Mouse (Mus musculus) hindbrain, embryonic 11.5 days (tissue): ENCODE measurements around the gene Pttg1ip. TPM values are rescaled to one million over a fixed set of nuclear protein-coding genes. Genes with fewer than 3 reads are reported as not detected.

Experiments used
- ATAC-seq: fragments of 200-750 bp; cut with Nextera tagmentation; 2 replicates; pipeline ENCODE4 v1.8.0; 2017; ENCODE audit warnings: mild to moderate bottlenecking, moderate TSS enrichment, moderate library complexity; ENCODE audit not compliant: low FRiP score
- DNase-seq: peaks from one replicate; pipeline ENCODE4 v3.0.0-alpha.2; 2015; ENCODE audit warnings: low spot score
- H3K27ac ChIP-seq: fragments of 300-500 bp; sonication (generic); 2 replicates; pipeline ENCODE4 v1.5.1; 2014; ENCODE audit warnings: mild to moderate bottlenecking, low read depth, low read length
- H3K27me3 ChIP-seq: fragments of 300-500 bp; sonication (generic); 2 replicates; pipeline ENCODE4 v1.6.1; 2014; ENCODE audit warnings: mild to moderate bottlenecking, low read length, moderate library complexity, mixed read lengths; ENCODE audit not compliant: control insufficient read depth, insufficient read depth
- H3K36me3 ChIP-seq: fragments of 300-500 bp; sonication (generic); 2 replicates; pipeline ENCODE4 v1.6.1; 2014; ENCODE audit warnings: mild to moderate bottlenecking, low read length, moderate library complexity, mixed read lengths; ENCODE audit not compliant: control insufficient read depth, insufficient read depth
- H3K4me1 ChIP-seq: fragments of 300-500 bp; sonication (generic); replicated peaks from 2 replicates; pipeline ENCODE4 v1.6.1; 2014; ENCODE audit warnings: low read length, mixed read lengths; ENCODE audit not compliant: control insufficient read depth, insufficient read depth
- H3K4me2 ChIP-seq: fragments of 300-500 bp; sonication (generic); replicated peaks from 2 replicates; pipeline ENCODE4 v1.6.1; 2014; ENCODE audit warnings: mild to moderate bottlenecking, low read depth, low read length
- H3K4me3 ChIP-seq: fragments of 300-500 bp; sonication (generic); 2 replicates; pipeline ENCODE4 v1.5.1; 2014; ENCODE audit warnings: low read depth, low read length
- H3K9ac ChIP-seq: fragments of 300-500 bp; sonication (generic); 2 replicates; pipeline ENCODE4 v1.6.1; 2014; ENCODE audit warnings: low read depth, low read length
- H3K9me3 ChIP-seq: fragments of 300-500 bp; sonication (generic); 2 replicates; pipeline ENCODE4 v1.6.1; 2016; ENCODE audit warnings: low read length; ENCODE audit not compliant: control insufficient read depth
- WGBS: fragments of 180-500 bp; shearing (Covaris S2); extraction: QIAGEN DNeasy Blood & Tissue Kit; methylation state at CpG from one replicate; pipeline ENCODE4 v1.1.7; 2014; 5-methylcytosine and 5-hydroxymethylcytosine counted together
- polyA plus RNA-seq: library from polyadenylated mRNA; unstranded; fragments of >200 nt; fragmentation: Nextera tagmentation; extraction: Ambion mirVana; gene quantifications from 2 replicates; pipeline ENCODE4 v1.2.1, GENCODE M21; 2014

Gene Pttg1ip
- 73.1 and 79.3 TPM in 2 replicates for polyA plus RNA-seq

DNA sequence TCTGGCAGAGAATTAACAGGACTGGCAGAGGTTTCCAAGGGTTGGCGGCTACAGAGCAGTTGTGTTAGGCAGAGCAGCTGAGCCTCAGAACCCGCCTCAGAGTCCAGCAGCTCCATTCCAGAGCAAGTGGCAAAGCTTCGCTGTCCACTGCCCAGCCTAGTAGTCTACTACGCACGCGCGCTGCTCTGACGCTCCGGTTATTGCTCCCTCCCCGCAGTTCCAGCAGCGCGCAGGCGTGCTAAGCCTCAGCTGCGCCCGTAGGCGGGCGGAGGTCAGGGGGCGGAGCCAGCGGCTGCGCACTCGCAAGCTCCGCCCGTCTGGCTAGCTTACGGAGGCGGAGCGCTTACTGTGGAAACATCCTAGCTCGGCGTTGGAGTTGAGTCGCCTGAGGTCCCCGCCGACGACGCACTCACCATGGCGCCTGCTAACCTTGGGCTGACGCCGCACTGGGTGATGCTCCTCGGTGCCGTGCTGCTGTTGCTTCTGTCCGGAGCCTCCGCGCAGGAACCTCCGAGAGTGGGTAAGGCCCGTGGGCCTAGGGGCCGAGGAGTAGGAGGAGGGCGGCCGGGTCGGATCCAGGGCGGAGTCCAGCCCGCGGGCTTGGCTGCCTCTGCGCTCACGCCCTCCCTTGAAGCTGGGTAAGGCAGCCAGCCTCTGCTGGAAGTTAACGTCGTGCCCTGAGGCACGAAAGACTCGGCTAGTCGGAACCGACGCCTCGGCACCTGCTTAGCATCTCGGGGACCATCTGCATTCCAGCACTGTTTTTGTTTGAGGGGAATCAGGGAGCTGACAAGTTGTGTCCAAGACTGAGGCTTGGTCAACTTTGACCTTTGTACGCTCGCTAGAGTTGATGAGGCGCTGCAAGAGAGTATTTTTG lies at the start of gene Pttg1ip:
Gene Pttg1ip, plus strand, starts transcription at position 313 of the 877 bp plus-strand sequence.
- DNase-seq (peak; percentile 99), ATAC-seq (peak; percentile 97)
- peak within 1 kb of the TSS; percentile 83 for H3K4me2 ChIP-seq
- H3K27ac ChIP-seq = peak within 1 kb of the TSS; percentile 75
- H3K36me3 ChIP-seq = no peaks in the 10 kb centered on the region
- H3K9ac ChIP-seq = peak within 1 kb of the TSS; percentile 84
- no peaks in the 10 kb centered on the region for H3K27me3 ChIP-seq
- H3K4me3 ChIP-seq = peak within 1 kb of the TSS; percentile 81
- under 1% methylated on average over 61 of the region's 64 CpGs for WGBS
- H3K9me3 ChIP-seq = no peaks in the 10 kb centered on the region
- H3K4me1 ChIP-seq = 0 out of 2 replicates have a peak, but pooled peaks cover 2% of the 10 kb centered on the region

DNA sequence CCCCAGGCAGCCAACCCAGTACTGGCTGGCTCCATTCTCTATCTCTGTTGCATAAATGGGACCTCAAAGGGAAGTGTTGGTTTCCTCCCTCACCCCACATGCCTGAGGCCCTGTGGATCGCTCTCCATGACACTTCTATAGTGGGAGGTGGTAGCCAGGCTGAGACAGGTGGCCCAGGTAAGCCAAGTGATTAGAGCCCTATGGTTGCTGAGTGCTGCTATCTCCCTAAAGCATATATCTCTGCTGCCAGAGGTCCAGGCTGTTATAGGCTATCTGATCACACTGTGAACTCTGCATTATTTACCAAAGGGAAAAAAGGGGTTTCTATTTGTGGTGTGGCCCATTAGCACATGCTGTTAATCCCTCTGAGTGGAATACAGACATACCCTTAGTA lies 49.5 kb upstream of the Pttg1ip start:
- no peaks in the 10 kb centered on the region for H3K27me3 ChIP-seq
- 91% methylated on average over 1 of the region's 1 CpGs for WGBS
- H3K4me2 ChIP-seq = no peak overlapping the region
- H3K27ac ChIP-seq = no peak overlapping the region
- ATAC-seq (no peak), DNase-seq (no peak)
- H3K9ac ChIP-seq = no peak overlapping the region
- no peaks in the 10 kb centered on the region for H3K9me3 ChIP-seq
- no peaks in the 10 kb centered on the region for H3K36me3 ChIP-seq
- H3K4me1 ChIP-seq = no peaks in the 10 kb centered on the region
- H3K4me3 ChIP-seq = no peak overlapping the region

DNA sequence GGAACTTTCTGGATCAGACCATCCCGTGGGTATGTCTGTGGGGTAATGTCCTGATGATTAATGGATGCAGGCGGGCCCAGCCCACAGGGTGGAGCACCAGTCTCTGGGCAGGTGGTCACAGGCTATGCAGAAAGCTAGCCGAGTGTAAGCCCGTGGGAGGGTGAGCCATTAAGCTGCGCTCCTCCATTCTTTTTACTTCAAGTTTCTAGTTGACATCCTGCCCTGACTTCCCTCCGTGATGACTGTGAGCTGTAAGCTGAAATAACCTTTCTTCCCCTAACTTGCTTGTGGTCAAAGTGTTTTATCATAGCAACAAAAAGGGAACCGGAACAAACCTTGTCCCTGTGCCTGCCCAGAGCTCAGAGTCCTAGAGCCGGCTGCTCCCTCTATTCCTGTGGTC lies 44.8 kb upstream of the Pttg1ip start:
- Histone ChIP-seq H3K4me1 (no peaks in the 10 kb centered on the region), H3K27ac (no peak overlapping the region), H3K4me2 (no peak overlapping the region), H3K9ac (no peak overlapping the region), H3K4me3 (no peak overlapping the region), H3K27me3 (no peaks in the 10 kb centered on the region), H3K9me3 (no peaks in the 10 kb centered on the region), H3K36me3 (no peaks in the 10 kb centered on the region)
- WGBS = 74% methylated on average over 8 of the region's 8 CpGs
- no peak for DNase-seq
- ATAC-seq = no peak

DNA sequence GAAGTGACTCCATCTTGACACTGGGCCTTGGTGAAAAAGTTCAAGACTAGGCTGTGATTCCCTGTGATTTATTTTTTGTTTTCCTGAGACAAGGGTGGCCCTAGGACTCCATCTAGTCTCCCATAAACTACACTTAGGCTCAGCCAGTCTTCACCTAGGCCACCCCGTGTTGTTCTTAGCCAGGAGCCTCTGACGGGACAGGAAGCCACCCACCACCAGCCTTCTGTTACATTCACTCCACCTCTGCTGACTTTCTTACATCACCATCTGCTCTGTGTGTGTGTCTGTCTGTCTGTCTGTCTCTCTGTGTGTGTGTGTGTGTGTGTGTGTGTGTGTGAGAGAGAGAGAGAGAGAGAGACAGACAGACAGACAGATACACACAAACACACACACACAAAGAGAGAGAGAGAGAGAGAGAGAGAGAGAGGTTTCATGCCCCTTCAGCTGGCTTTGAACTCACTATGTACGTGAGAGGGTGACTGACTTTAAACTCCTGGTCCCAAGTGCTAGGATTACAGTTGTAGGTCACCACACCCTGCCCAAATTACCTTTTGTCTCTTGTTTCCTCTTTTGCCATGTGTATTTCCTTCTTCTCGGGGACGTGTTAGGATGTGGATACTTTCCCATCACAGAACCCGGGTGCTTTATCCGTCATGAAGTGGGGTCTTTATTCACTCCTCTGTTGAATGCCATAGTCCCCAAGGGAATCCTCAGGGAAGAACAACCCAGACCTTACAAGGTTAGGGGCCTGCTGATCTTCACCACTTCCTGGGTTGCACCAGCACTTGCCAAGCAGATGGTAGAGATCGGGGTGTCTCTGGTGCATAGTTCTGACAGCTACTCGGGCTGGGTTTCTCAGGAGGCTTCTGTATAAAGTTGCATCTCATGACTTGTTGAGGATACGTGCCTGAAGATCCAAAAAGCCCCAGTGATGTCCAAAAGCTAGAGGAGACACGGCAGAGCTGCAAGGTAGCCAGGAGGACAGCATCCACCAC lies 44.0 kb upstream of the Pttg1ip start:
- no peak overlapping the region for H3K4me2 ChIP-seq
- H3K9ac ChIP-seq = no peak overlapping the region
- no peaks in the 10 kb centered on the region for H3K27me3 ChIP-seq
- H3K4me3 ChIP-seq = no peak overlapping the region
- H3K36me3 ChIP-seq = no peaks in the 10 kb centered on the region
- no peaks in the 10 kb centered on the region for H3K9me3 ChIP-seq
- H3K27ac ChIP-seq = no peak overlapping the region
- WGBS = 85% methylated on average over 11 of the region's 11 CpGs
- ATAC-seq (no peak), DNase-seq (no peak)
- no peaks in the 10 kb centered on the region for H3K4me1 ChIP-seq

DNA sequence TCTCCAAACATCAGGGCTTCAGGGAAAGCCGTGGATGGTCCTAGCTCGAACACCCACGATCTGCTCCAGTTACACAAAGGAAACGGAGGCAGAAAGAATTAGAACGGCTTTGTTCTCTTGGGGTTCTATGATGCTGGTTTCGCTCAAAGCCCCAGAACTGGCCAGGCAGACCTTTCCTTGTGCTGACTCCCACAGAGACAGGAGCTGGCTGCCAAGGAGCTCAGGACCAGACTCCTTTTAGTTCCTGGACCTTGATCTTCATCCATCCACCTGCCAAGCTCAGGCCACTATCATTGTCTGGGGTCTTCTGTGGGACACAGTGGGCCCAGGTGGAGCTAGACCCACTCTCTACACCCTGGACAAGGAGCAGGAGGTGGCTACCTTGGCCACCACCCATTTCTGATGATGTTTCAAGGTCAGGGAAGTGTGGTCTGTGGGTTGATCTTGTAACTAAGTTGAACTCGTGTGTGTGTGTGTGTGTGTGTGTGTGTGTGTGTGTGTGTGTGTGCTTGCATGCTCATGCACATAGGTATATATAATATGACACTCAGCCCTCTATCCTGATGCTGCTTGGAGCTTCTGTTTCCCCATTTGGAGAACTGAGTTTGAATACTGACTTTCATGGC lies 42.1 kb upstream of the Pttg1ip start:
- no peak overlapping the region for H3K4me2 ChIP-seq
- no peaks in the 10 kb centered on the region for H3K36me3 ChIP-seq
- no peaks in the 10 kb centered on the region for H3K4me1 ChIP-seq
- no peak overlapping the region for H3K27ac ChIP-seq
- 83% methylated on average over 7 of the region's 7 CpGs for WGBS
- no peaks in the 10 kb centered on the region for H3K9me3 ChIP-seq
- H3K27me3 ChIP-seq = no peaks in the 10 kb centered on the region
- DNase-seq = no peak
- ATAC-seq = no peak
- H3K9ac ChIP-seq = no peak overlapping the region
- no peak overlapping the region for H3K4me3 ChIP-seq

DNA sequence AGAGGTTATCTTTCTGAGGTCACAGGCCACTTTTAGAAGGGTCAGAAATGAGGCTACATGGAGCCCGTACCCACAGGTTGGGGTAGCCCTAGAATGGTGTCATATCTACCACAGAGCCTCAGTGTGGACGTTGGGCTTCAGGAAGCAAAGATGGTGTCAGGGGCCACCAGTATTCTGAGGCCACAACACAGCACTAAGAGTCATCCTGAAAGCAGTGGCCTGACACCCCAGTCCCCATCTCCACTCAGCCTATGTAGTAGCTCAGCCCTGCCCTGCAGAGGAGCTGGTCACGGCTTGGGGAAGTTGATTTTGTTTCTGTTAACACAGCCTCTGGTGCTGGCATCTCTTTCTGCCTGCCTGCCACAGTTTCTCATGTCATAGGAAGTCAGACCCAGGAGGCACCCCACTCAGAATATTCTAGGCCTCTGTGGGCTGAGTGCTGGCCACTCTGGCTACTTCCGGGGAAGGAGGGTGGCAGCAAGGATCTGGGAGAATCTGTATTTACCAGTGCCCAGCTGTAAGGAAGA lies 40.9 kb upstream of the Pttg1ip start:
- H3K9me3 ChIP-seq = no peaks in the 10 kb centered on the region
- H3K27me3 ChIP-seq = no peaks in the 10 kb centered on the region
- no peak for DNase-seq
- H3K36me3 ChIP-seq = no peaks in the 10 kb centered on the region
- H3K9ac ChIP-seq = no peak overlapping the region
- no peak overlapping the region for H3K4me2 ChIP-seq
- WGBS = 91% methylated on average over 4 of the region's 4 CpGs
- H3K4me3 ChIP-seq = no peak overlapping the region
- no peak for ATAC-seq
- no peak overlapping the region for H3K27ac ChIP-seq
- no peaks in the 10 kb centered on the region for H3K4me1 ChIP-seq

DNA sequence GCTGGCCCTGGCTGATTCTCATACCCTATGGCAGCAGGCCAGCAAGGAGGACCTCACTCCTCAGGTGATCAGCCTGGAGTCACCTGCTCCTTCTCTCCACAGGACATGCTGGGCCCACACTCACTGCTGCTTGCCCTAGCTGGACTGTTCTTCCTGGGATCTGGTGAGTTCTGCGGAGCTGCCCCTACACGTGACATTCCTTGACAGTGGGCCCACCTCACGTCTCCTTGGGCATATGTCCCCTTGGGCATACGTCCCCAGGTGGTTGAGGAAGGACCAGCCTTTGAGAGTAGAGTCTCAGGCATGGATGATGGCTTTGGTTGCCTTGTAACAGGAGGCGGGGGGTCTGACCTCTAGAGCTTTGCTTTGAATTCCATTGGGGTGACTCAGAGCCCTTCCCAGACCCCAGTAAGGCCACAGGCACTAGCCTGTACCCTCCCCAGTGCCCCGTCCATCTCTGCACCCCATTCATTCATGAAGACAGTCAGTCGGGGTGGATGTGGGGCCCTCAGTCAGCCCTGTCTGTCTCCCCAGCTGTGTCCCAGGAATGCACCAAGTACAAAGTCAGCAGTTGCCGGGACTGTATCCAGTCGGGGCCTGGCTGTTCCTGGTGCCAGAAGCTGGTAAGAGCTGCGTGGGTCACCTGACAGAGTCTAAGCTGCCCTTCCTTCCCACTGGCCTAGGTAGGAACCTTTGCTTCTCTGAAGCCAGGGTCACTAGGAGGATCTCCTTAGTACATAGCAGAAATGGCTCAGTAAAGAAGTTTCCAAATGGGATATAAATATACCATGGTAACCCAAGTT lies 39.5 kb upstream of the Pttg1ip start:
- 76% methylated on average over 10 of the region's 10 CpGs for WGBS
- H3K4me2 ChIP-seq = no peak overlapping the region

More for the DNA sequence above, 39.5 kb upstream of the Pttg1ip start:
- Histone ChIP-seq H3K4me3 (no peak overlapping the region), H3K4me1 (no peaks in the 10 kb centered on the region), H3K36me3 (no peaks in the 10 kb centered on the region), H3K9me3 (no peaks in the 10 kb centered on the region), H3K9ac (no peak overlapping the region), H3K27me3 (no peaks in the 10 kb centered on the region), H3K27ac (no peak overlapping the region)
- DNase-seq (no peak), ATAC-seq (no peak)
